Mouse (Mus musculus) CH12.LX (cell line): Measurements from ENCODE around the gene Tpp2. TPM values are rescaled to one million over a fixed set of nuclear protein-coding genes. Genes with fewer than 3 reads are reported as not detected.

ENCODE experiments used
- DNase-seq: peaks from one replicate; pipeline ENCODE4 v3.0.0-alpha.2; 2013; ENCODE audit errors: extremely low read depth
- H3K27ac ChIP-seq: 2 replicates; pipeline ENCODE4 v1.5.1; 2012; ENCODE audit warnings: low read depth, mild to moderate bottlenecking, control low read depth, moderate library complexity; ENCODE audit not compliant: insufficient read depth
- H3K27me3 ChIP-seq: replicated peaks from 2 replicates; pipeline ENCODE3; 2012; ENCODE audit warnings: inconsistent platforms
- H3K36me3 ChIP-seq, 2 experiments: replicated peaks in 1 of 2; 2 replicates each; pipeline versions ENCODE3 to v1.6.1; 2012; ENCODE audit warnings: inconsistent platforms in 1 of 2, low read length in 1 of 2, mild to moderate bottlenecking in 1 of 2, mixed read lengths in 1 of 2, moderate library complexity in 1 of 2; ENCODE audit not compliant: control insufficient read depth in 1 of 2, insufficient read depth in 1 of 2
- H3K4me1 ChIP-seq, 2 experiments: 2 replicates each; pipeline ENCODE4 v1.6.1; 2012; ENCODE audit warnings: inconsistent platforms in 1 of 2, moderate library complexity in 1 of 2; ENCODE audit not compliant: insufficient read depth in 2 of 2, control insufficient read depth in 1 of 2
- H3K4me2 ChIP-seq: 2 replicates; pipeline ENCODE4 v1.6.1; 2012; ENCODE audit warnings: low read depth, mild to moderate bottlenecking, control low read depth; ENCODE audit not compliant: poor library complexity, insufficient read depth, severe bottlenecking
- H3K4me3 ChIP-seq, 3 experiments: fragments of 150-350 bp in 1 of 3; sonication (generic) in 1 of 3; replicated peaks in 1 of 3; 2 replicates each; pipeline versions ENCODE3 to v1.5.1; 2011 to 2012; ENCODE audit warnings: low read depth in 2 of 3, low read length in 2 of 3, mild to moderate bottlenecking in 2 of 3, moderate library complexity in 2 of 3, control low read depth in 1 of 3, improper control_type of control experiment in 1 of 3, inconsistent platforms in 1 of 3, mixed read lengths in 1 of 3; ENCODE audit not compliant: poor library complexity in 1 of 3
- H3K79me2 ChIP-seq: replicated peaks from 2 replicates; pipeline ENCODE4 v1.6.1; 2012; ENCODE audit warnings: mild to moderate bottlenecking, moderate library complexity; ENCODE audit not compliant: control insufficient read depth, poor library complexity, insufficient read depth, severe bottlenecking; ENCODE audit errors: extremely low read depth
- H3K9ac ChIP-seq: 2 replicates; pipeline ENCODE4 v1.6.1; 2012; ENCODE audit warnings: low read depth, mild to moderate bottlenecking, control low read depth, moderate library complexity; ENCODE audit not compliant: insufficient read depth
- H3K9me3 ChIP-seq: replicated peaks from 2 replicates; pipeline ENCODE3; 2012; ENCODE audit warnings: low read length, inconsistent platforms, mixed read lengths
- CHD1 ChIP-seq: IDR thresholded peaks from 2 replicates; pipeline ENCODE4 v1.6.1; 2012; ENCODE audit warnings: low read depth, low read length, improper control_type of control experiment, inconsistent platforms
- CHD2 ChIP-seq: IDR thresholded peaks from 2 replicates; pipeline ENCODE4 v1.6.1; 2011; ENCODE audit warnings: low read length, improper control_type of control experiment
- CTCF ChIP-seq, 2 experiments: IDR thresholded peaks in 1 of 2; conservative IDR thresholded peaks in 1 of 2; 2 replicates each; pipeline ENCODE4 v1.5.1; 2011 to 2012; ENCODE audit warnings: low read depth in 2 of 2, low read length in 2 of 2, improper control_type of control experiment in 1 of 2, inconsistent platforms in 1 of 2, mild to moderate bottlenecking in 1 of 2, moderate library complexity in 1 of 2
- E2F4 ChIP-seq: IDR thresholded peaks from 2 replicates; pipeline ENCODE4 v1.6.1; 2011; ENCODE audit warnings: low read depth, low read length, improper control_type of control experiment; ENCODE audit not compliant: insufficient replicate concordance
- ELF1 ChIP-seq: IDR thresholded peaks from 2 replicates; pipeline ENCODE4 v1.6.1; 2014; ENCODE audit warnings: low read depth, mild to moderate bottlenecking, inconsistent platforms, low read length, improper control_type of control experiment
- EP300 ChIP-seq: IDR thresholded peaks from 2 replicates; pipeline ENCODE4 v1.6.1; 2011; ENCODE audit warnings: low read length, improper control_type of control experiment
- ETS1 ChIP-seq: conservative IDR thresholded peaks from 2 replicates; pipeline ENCODE4 v1.6.1; 2012; ENCODE audit warnings: low read depth, mild to moderate bottlenecking, inconsistent platforms, low read length, improper control_type of control experiment, moderate library complexity
- GABPA ChIP-seq: IDR thresholded peaks from 2 replicates; pipeline ENCODE4 v1.6.1; 2012; ENCODE audit warnings: low read depth, low read length, improper control_type of control experiment, inconsistent platforms; ENCODE audit not compliant: insufficient replicate concordance
- IRF4 ChIP-seq: IDR thresholded peaks from 2 replicates; pipeline ENCODE4 v1.6.1; 2014; ENCODE audit warnings: low read depth, mild to moderate bottlenecking, inconsistent platforms, low read length, improper control_type of control experiment
- JUN ChIP-seq: IDR thresholded peaks from 2 replicates; pipeline ENCODE4 v1.6.1; 2011; ENCODE audit warnings: low read depth, mild to moderate bottlenecking, low read length, improper control_type of control experiment, moderate library complexity; ENCODE audit not compliant: insufficient read depth
- JUND ChIP-seq: conservative IDR thresholded peaks from 2 replicates; pipeline ENCODE4 v1.6.1; 2011; ENCODE audit warnings: low read depth, low read length, improper control_type of control experiment
- MAFK ChIP-seq: IDR thresholded peaks from 2 replicates; pipeline ENCODE4 v1.6.1; 2011; ENCODE audit warnings: low read length, improper control_type of control experiment; ENCODE audit not compliant: insufficient replicate concordance
- MAZ ChIP-seq: IDR thresholded peaks from 2 replicates; pipeline ENCODE4 v1.6.1; 2012; ENCODE audit warnings: low read depth, mild to moderate bottlenecking, inconsistent platforms, low read length, improper control_type of control experiment, moderate library complexity
- MEF2A ChIP-seq: IDR thresholded peaks from 2 replicates; pipeline ENCODE4 v1.6.1; 2014; ENCODE audit warnings: low read depth, mild to moderate bottlenecking, inconsistent platforms, low read length, improper control_type of control experiment, borderline replicate concordance
- NELFE ChIP-seq: IDR thresholded peaks from 2 replicates; pipeline ENCODE4 v1.6.1; 2011; ENCODE audit warnings: low read depth, low read length, improper control_type of control experiment
- RCOR1 ChIP-seq: conservative IDR thresholded peaks from 2 replicates; pipeline ENCODE4 v1.6.1; 2012; ENCODE audit warnings: low read depth, mild to moderate bottlenecking, inconsistent platforms, low read length, improper control_type of control experiment
- SIN3A ChIP-seq: IDR thresholded peaks from 2 replicates; pipeline ENCODE4 v1.6.1; 2012; ENCODE audit warnings: low read length, improper control_type of control experiment, inconsistent platforms
- TBP ChIP-seq: conservative IDR thresholded peaks from 2 replicates; pipeline ENCODE4 v1.6.1; 2011; ENCODE audit warnings: low read depth, low read length, improper control_type of control experiment
- USF1 ChIP-seq: IDR thresholded peaks from 2 replicates; pipeline ENCODE4 v1.6.1; 2014; ENCODE audit warnings: low read depth, mild to moderate bottlenecking, inconsistent platforms, low read length, improper control_type of control experiment
- USF2 ChIP-seq: conservative IDR thresholded peaks from 2 replicates; pipeline ENCODE4 v1.6.1; 2011; ENCODE audit warnings: low read depth, low read length, improper control_type of control experiment
- ZNF384 ChIP-seq: IDR thresholded peaks from 2 replicates; pipeline ENCODE4 v1.6.1; 2012; ENCODE audit warnings: low read depth, low read length, improper control_type of control experiment, inconsistent platforms
- dilution Hi-C: fragments of 300-500 bp; cut with MboI; formaldehyde crosslinking; loops from 2 replicates; pipeline ENCODE4 v1.14.3; 2020; ENCODE audit warnings: low sequenced_read_pairs; ENCODE audit not compliant: extremely low pct_unique_long_range_greater_than_20kb, extremely low pct_ligation_motif_present
- in situ Hi-C: fragments of 300-500 bp; cut with MboI; formaldehyde crosslinking; loops from 3 replicates; pipeline ENCODE4 v1.14.3; 2019; ENCODE audit warnings: low sequenced_read_pairs, low pct_ligation_motif_present, low pct_unique_long_range_greater_than_20kb, mixed read lengths
- polyA plus RNA-seq: library from polyadenylated mRNA; unstranded; fragments of >175 nt; gene quantifications from 2 replicates; pipeline ENCODE4 v1.2.1, GENCODE M21; 2012; ENCODE audit warnings: low read depth; ENCODE audit not compliant: insufficient read length
- total RNA-seq, 2 experiments: library from RNA; depleted of rRNA; stranded (reverse); fragments of 300-350 nt in 1 of 2; fragments of >200 nt in 1 of 2; gene quantifications; 2 replicates each; pipeline ENCODE4 v1.2.3; 2012 to 2014

Gene Tpp2
- total and polyA plus RNA-seq, 3 experiments, result 35.4 to 52.5 (median 50.4) TPM

DNA sequence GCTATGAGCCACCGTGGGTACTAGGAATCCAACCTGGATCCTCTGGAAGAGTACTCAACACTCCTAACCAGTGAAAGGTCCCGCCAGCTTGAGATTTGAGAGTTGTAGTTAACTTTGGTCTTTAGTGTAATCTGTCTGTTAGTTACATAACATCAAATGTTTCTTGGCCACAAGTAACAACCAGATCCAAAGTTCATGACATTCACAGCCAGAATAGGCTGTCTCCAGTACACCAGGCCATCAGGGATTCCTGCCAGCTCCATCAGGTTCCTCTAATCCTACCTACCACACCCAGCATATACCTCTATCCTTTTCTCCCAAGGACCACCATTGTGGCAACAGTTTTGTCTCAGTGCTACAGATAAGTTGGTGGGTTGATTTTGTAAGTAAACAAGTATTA, 82.1 kb downstream of the Tpp2 start:
- Histone ChIP-seq H3K4me2 (no peak overlapping the region), H3K4me3 (no peak overlapping the region), H3K79me2 (no peaks in the 10 kb centered on the region), H3K9ac (no peak overlapping the region), H3K27me3 (peaks cover 1% of the 10 kb centered on the region), H3K27ac (no peak overlapping the region), H3K9me3 (no peaks in the 10 kb centered on the region), H3K4me1 (no peaks in the 10 kb centered on the region), H3K36me3 (peaks cover 0 to 7% of the 10 kb centered on the region in 2 experiments)
- in situ Hi-C loops, result no loop called here
- no peak for TF ChIP-seq IRF4
- no peak for TF ChIP-seq MEF2A
- no peak for TF ChIP-seq ZNF384
- no peak for TF ChIP-seq CHD2
- TF ChIP-seq GABPA, result no peak
- no peak for TF ChIP-seq USF2
- TF ChIP-seq JUND, result no peak
- TF ChIP-seq USF1, result no peak
- no peak for TF ChIP-seq CTCF (conservative IDR thresholded peaks at IDR 0.05 in 1 of 2, IDR thresholded peaks at IDR 0.05 in 1 of 2; ENCODE audit: low read depth in 2 of 2, low read length in 2 of 2)
- no peak for TF ChIP-seq E2F4
- no peak for TF ChIP-seq CHD1
- TF ChIP-seq MAFK, result no peak
- no peak for TF ChIP-seq MAZ
- TF ChIP-seq NELFE, result no peak
- TF ChIP-seq ETS1, result no peak
- TF ChIP-seq TBP, result no peak
- no peak for DNase-seq
- dilution Hi-C loops, result no loop called here

DNA sequence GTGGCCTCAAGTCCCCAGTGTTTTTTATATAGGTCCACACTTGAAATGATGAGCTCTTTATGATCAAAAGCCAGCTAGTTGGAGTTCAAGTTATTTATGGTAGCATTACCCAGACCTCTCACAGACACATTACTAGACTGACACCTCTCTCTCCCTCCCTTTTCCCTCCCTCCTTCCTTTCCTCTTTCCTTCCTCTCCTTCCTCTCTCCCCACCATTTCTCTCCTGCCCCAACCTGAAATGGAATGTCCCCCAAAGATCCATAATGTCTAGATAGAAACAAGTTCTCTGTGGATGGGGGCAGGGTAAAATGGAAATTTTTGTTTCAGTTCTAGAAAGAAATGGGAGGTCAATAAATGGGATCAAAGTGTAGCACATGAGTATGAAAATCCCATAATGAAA, 86.5 kb downstream of the Tpp2 start, which contains the start of gene Mettl21c:
Mettl21c (minus strand) TSS at position 101 of the 400 bp plus-strand sequence.
- H3K4me1 ChIP-seq, result no peaks in the 10 kb centered on the region
- dilution Hi-C loops (no loop called here), in situ Hi-C loops (no loop called here)
- H3K36me3 ChIP-seq, result no peaks in the 10 kb centered on the region
- TF ChIP-seq CHD1 (no peak), MAZ (no peak), RCOR1 (no peak), JUND (no peak), JUN (no peak), ELF1 (no peak), SIN3A (no peak), NELFE (no peak), EP300 (no peak)
- peaks cover 1% of the 10 kb centered on the region for H3K27me3 ChIP-seq
- H3K4me3 ChIP-seq, result no peak within 1 kb of the TSS
- H3K79me2 ChIP-seq, result no peaks in the 10 kb centered on the region
- no peak within 1 kb of the TSS for H3K9ac ChIP-seq
- DNase-seq, result no peak
- no peaks in the 10 kb centered on the region for H3K9me3 ChIP-seq
- no peak within 1 kb of the TSS for H3K27ac ChIP-seq
- no peak within 1 kb of the TSS for H3K4me2 ChIP-seq
